Mouse (Mus musculus) heart, embryonic 16.5 days (tissue): ENCODE measurements around the gene Msrb1. TPM values are rescaled to one million over a fixed set of nuclear protein-coding genes. Genes with fewer than 3 reads are reported as not detected.
A peak's percentile ranks its signal among the peaks of the same experiment; 100 is the strongest.

Experiments used
- ATAC-seq: fragments of 200-750 bp; cut with Nextera tagmentation; replicated peaks from 2 replicates; pipeline ENCODE4 v1.8.0; 2017; ENCODE audit warnings: moderate number of reproducible peaks; ENCODE audit not compliant: insufficient read depth, low FRiP score; ENCODE audit errors: extremely low read depth
- H3K27ac ChIP-seq: fragments of 300-500 bp; sonication (generic); 2 replicates; pipeline ENCODE4 v1.5.1; 2014; ENCODE audit warnings: mild to moderate bottlenecking, low read length, control low read depth, moderate library complexity
- H3K27me3 ChIP-seq: fragments of 300-500 bp; sonication (generic); 2 replicates; pipeline ENCODE4 v1.6.1; 2014; ENCODE audit warnings: low read length, mixed read lengths; ENCODE audit not compliant: control insufficient read depth, insufficient read depth
- H3K36me3 ChIP-seq: fragments of 300-500 bp; sonication (generic); 2 replicates; pipeline ENCODE4 v1.6.1; 2014; ENCODE audit not compliant: control insufficient read depth, insufficient read depth
- H3K4me1 ChIP-seq: fragments of 300-500 bp; sonication (generic); 2 replicates; pipeline ENCODE4 v1.6.1; 2014; ENCODE audit warnings: low read length, mixed read lengths; ENCODE audit not compliant: control insufficient read depth, insufficient read depth
- H3K4me2 ChIP-seq: fragments of 300-500 bp; sonication (generic); 2 replicates; pipeline ENCODE4 v1.6.1; 2014; ENCODE audit warnings: low read depth, mild to moderate bottlenecking, control low read depth, low read length
- H3K4me3 ChIP-seq: fragments of 300-500 bp; sonication (generic); 2 replicates; pipeline ENCODE4 v1.5.1; 2014; ENCODE audit warnings: mild to moderate bottlenecking, control low read depth, low read length
- H3K9ac ChIP-seq: fragments of 300-500 bp; sonication (generic); 2 replicates; pipeline ENCODE4 v1.6.1; 2014; ENCODE audit warnings: low read length, control low read depth
- H3K9me3 ChIP-seq: fragments of 300-500 bp; sonication (generic); replicated peaks from 2 replicates; pipeline ENCODE4 v1.6.1; 2016; ENCODE audit warnings: low read length; ENCODE audit not compliant: control insufficient read depth
- WGBS: fragments of 180-500 bp; shearing (Covaris S2); extraction: QIAGEN DNeasy Blood & Tissue Kit; methylation state at CpG from one replicate; pipeline ENCODE4 v1.1.7; 2014; 5-methylcytosine and 5-hydroxymethylcytosine counted together
- polyA plus RNA-seq: library from polyadenylated mRNA; unstranded; fragments of >200 nt; fragmentation: Nextera tagmentation; extraction: Ambion mirVana; gene quantifications from 2 replicates; pipeline ENCODE4 v1.2.1, GENCODE M21; 2015

Msrb1 gene
- polyA plus RNA-seq, 1 experiment from 2014 or later, result 19.0 TPM

DNA sequence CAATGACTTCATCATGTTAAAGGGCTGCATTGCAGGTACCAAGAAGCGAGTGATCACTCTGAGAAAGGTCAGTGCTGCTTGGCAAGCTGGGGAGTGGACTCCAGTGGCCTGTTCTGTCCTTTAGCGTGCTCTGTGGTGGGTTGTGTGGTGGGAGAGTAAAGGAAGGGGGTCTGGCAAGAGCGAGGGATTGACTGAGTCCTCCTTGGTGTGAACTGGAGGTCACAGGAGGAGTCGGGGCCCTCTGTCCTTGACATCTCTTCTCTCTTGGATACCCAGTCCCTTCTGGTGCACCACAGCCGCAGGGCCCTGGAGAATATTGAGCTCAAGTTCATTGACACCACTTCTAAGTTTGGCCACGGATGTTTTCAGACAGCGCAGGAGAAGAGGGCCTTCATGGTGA, 996 bp upstream of the Msrb1 start:
- Histone ChIP-seq H3K4me1 (peaks cover 19% of the 10 kb centered on the region), H3K27me3 (no peaks in the 10 kb centered on the region), H3K27ac (peak overlapping the region; percentile 74), H3K36me3 (peaks cover 7% of the 10 kb centered on the region; the same call in 1 of the 2 replicates), H3K4me3 (no peak overlapping the region), H3K4me2 (no peak overlapping the region), H3K9me3 (no peaks in the 10 kb centered on the region), H3K9ac (no peak overlapping the region)
- no peak for ATAC-seq
- 84% methylated on average over 7 of the region's 7 CpGs for WGBS

DNA sequence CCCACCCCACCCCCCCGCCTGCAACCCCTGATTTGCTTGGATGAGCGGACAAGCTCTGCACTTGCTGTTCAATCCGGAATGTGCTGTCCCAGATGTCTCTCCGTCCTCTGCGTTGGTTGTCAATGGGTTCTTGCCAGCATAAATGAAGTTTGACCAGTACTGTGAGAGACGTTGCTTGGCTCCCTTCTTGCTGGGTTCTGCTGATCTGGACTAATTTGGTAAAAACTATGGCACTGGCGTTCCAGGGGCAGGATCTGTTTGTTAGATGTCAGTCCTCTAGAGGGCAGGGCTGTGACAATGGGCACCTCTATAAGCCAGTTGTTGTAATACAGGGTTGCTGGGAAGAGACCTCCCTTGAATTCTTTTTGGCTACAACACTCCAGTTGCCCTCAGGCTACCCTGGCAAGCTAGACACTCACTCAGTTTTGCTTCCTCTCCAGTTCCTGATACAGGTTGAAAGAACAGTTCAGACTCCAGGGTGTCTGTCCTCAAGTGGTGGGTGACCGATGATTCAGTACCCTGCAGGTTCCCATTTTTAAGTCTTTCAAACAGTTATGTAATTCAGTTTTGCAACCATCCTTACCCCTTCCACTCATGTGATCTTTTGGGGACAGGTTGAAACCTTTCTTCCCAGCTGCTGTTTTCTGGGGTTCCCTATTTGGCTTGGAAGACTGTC, 831 bp downstream of the Msrb1 start:
- 20% methylated on average over 8 of the region's 8 CpGs for WGBS
- Histone ChIP-seq H3K4me2 (peak overlapping the region; percentile 98), H3K27ac (no peak overlapping the region)

DNA sequence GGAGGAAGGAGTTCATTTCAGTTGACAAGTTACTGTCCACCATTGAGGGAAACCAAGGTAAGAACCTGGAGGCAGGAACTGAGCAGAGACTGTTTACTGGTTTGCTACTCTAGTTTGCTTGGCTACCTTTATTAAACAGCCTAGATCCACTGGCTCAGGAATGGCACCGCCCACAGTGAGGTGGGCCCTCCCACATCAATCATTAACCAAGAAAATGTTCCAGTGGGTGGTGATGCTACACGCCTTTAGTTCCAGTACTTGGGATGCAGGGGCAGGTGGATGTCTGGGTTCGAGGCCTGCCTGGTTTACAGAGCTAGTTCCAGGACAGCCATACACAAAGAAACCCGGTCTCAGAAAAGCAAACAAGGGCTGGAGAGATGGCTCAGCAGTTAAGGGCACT, 1.8 kb downstream of the Msrb1 start:
- peaks cover 11% of the 10 kb centered on the region for H3K4me1 ChIP-seq
- H3K4me2 ChIP-seq, result no peak overlapping the region
- H3K27ac ChIP-seq, result no peak overlapping the region
- H3K27me3 ChIP-seq, result no peaks in the 10 kb centered on the region
- no peak overlapping the region for H3K9ac ChIP-seq
- no peaks in the 10 kb centered on the region for H3K9me3 ChIP-seq
- ATAC-seq, result no peak
- peaks cover 9% of the 10 kb centered on the region; the same call in 1 of the 2 replicates for H3K36me3 ChIP-seq
- 83% methylated on average over 4 of the region's 4 CpGs for WGBS
- H3K4me3 ChIP-seq, result no peak overlapping the region

More for the DNA sequence above, 831 bp downstream of the Msrb1 start:
- Histone ChIP-seq H3K4me1 (peaks cover 13% of the 10 kb centered on the region), H3K36me3 (peaks cover 9% of the 10 kb centered on the region; the same call in 1 of the 2 replicates), H3K9ac (peak overlapping the region; percentile 82), H3K27me3 (no peaks in the 10 kb centered on the region), H3K4me3 (peak overlapping the region; percentile 84), H3K9me3 (no peaks in the 10 kb centered on the region)
- ATAC-seq, result no peak

DNA sequence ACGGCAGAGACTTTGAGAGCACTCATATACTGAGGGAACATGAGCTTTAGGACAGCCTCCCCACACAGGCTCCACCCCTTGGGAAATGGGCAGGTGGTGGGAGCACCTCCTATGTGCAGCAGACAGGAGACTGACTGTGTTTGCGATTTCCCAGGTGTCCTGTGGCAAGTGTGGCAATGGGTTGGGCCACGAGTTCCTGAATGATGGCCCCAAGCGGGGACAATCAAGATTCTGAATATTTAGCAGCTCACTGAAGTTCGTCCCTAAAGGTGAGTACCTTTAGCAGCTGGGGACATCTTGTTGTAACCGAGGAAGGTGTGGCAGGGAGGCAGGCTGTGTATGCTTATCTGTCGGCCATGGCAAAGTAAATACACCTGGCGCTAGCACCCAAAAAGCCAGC, 3.5 kb downstream of the Msrb1 start:
- Histone ChIP-seq H3K27me3 (no peaks in the 10 kb centered on the region), H3K36me3 (peaks cover 9% of the 10 kb centered on the region; the same call in 1 of the 2 replicates), H3K4me3 (no peak overlapping the region), H3K9ac (no peak overlapping the region), H3K4me1 (peaks cover 11% of the 10 kb centered on the region), H3K4me2 (no peak overlapping the region), H3K9me3 (no peaks in the 10 kb centered on the region), H3K27ac (no peak overlapping the region)
- 82% methylated on average over 8 of the region's 8 CpGs for WGBS
- ATAC-seq, result no peak

DNA sequence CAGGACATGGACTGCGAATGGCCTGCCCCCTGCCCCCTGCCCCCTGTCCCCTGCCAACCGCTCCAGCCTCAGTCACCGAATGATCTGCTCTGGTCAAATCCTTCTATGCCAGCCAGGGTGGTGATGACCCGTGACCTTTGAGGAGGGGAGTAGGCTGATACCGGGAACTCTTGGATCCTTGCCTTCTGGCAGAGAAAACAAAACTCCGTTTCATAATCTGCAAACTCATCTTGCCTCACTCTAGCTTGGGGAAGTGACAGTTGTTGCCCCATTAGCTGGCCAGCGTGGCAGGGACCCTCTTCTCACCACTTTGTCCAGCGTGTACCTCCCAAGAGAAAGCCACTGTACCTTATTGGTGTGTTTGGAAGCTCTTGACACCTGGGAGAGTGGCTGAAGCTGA, 5.9 kb downstream of the Msrb1 start:
- Histone ChIP-seq H3K4me1 (peaks cover 2% of the 10 kb centered on the region), H3K4me3 (no peak overlapping the region), H3K27ac (no peak overlapping the region), H3K9me3 (no peaks in the 10 kb centered on the region), H3K4me2 (no peak overlapping the region), H3K27me3 (no peaks in the 10 kb centered on the region), H3K36me3 (peaks cover 9% of the 10 kb centered on the region; the same call in 1 of the 2 replicates), H3K9ac (no peak overlapping the region)
- WGBS, result 71% methylated on average over 8 of the region's 8 CpGs
- ATAC-seq, result no peak

- no peak for ATAC-seq
- no peaks in the 10 kb centered on the region for H3K9me3 ChIP-seq
- peaks cover 9% of the 10 kb centered on the region; the same call in 1 of the 2 replicates for H3K36me3 ChIP-seq
- no peaks in the 10 kb centered on the region for H3K27me3 ChIP-seq
- H3K4me2 ChIP-seq, result no peak overlapping the region
- H3K4me3 ChIP-seq, result no peak overlapping the region
- no peak overlapping the region for H3K9ac ChIP-seq
- H3K4me1 ChIP-seq, result no peaks in the 10 kb centered on the region
- H3K27ac ChIP-seq, result no peak overlapping the region
- 68% methylated on average over 5 of the region's 5 CpGs for WGBS
These were observed 7.5 kb downstream of the Msrb1 start for GRCm38 (mm10) chr17:24743896-24744295.

DNA sequence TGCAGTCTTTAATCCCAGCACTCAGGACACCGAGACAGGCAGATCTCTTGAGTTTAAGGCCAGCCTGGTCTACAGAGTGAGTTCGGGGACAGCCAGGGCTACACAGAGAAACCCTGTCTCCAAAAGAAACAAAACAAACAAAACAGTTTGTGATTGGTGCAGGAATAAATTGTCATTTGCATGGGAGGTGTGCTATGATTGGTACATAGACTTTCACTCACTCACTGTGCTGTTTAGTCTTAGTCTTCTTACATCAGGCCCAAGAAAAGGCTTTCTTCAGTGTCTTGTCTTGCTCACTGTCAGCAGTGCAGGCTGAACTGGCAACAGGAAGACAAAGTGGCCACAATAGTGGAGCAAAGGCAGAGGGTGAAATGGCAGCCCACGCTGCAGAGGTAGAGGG, 7.9 kb downstream of the Msrb1 start:
- no peak overlapping the region for H3K27ac ChIP-seq
- H3K4me1 ChIP-seq, result no peaks in the 10 kb centered on the region
- ATAC-seq, result no peak
- no peaks in the 10 kb centered on the region for H3K9me3 ChIP-seq
- H3K4me3 ChIP-seq, result no peak overlapping the region
- no peaks in the 10 kb centered on the region for H3K27me3 ChIP-seq
- 64% methylated on average over 3 of the region's 3 CpGs for WGBS
- peaks cover 9% of the 10 kb centered on the region; the same call in 1 of the 2 replicates for H3K36me3 ChIP-seq
- no peak overlapping the region for H3K9ac ChIP-seq
- H3K4me2 ChIP-seq, result no peak overlapping the region

GRCm38 (mm10) chr17:24745526-24746497, 9.4 kb downstream of the Msrb1 start:
- H3K36me3 ChIP-seq, result 0 out of 2 replicates have a peak, but pooled peaks cover 2% of the 10 kb centered on the region
- peak; percentile 72 for ATAC-seq
- H3K4me1 ChIP-seq, result no peaks in the 10 kb centered on the region
- H3K27me3 ChIP-seq, result peaks cover 10% of the 10 kb centered on the region
- H3K27ac ChIP-seq, result no peak overlapping the region
- H3K4me2 ChIP-seq, result no peak overlapping the region
- H3K9me3 ChIP-seq, result no peaks in the 10 kb centered on the region
- no peak overlapping the region for H3K9ac ChIP-seq
- no peak overlapping the region for H3K4me3 ChIP-seq
- WGBS, result 19% methylated on average over 7 of the region's 7 CpGs

DNA sequence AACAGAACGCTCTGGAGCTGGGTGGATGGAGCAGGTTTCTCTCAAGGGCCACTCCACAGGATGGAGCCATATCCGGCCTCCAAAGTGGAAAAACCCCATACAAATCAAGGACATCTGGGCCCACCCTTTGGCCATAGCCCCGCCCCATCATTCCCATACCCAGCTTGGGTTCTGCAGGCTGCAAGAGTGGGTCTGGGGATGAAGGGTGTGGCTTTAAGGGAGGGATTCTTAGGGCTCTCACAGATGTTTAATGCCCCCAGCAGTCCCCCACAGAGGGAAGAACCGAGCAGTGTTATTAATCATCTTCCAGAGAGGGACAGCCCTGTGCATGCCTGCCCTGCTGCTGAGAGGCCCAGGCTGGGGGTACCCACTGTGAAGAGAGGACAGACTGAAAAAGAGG, 10.5 kb downstream of the Msrb1 start:
- no peaks in the 10 kb centered on the region for H3K4me1 ChIP-seq
- H3K4me2 ChIP-seq, result no peak overlapping the region
- H3K27ac ChIP-seq, result no peak overlapping the region
- H3K27me3 ChIP-seq, result peaks cover 18% of the 10 kb centered on the region
- WGBS, result 45% methylated on average over 4 of the region's 4 CpGs
- no peaks in the 10 kb centered on the region for H3K36me3 ChIP-seq
- no peaks in the 10 kb centered on the region for H3K9me3 ChIP-seq
- no peak overlapping the region for H3K4me3 ChIP-seq
- no peak overlapping the region for H3K9ac ChIP-seq
- no peak for ATAC-seq
